Mouse (Mus musculus): ENCODE results near the gene Ppie. TPM values are rescaled to one million over a fixed set of nuclear protein-coding genes. Genes with fewer than 3 reads are reported as not detected.

The Ppie gene
- polyA plus RNA-seq, 1 experiment from 2014 or later, result 93.3 TPM

GRCm38 (mm10) chr4:123083323-123083902, 56.3 kb downstream of the Ppie start:
- no peaks in the 10 kb centered on the region for H3K36me3 ChIP-seq
- H3K4me3 ChIP-seq (replicated peaks), result no peak overlapping the region
- no peak for ATAC-seq
- H3K27ac ChIP-seq, result no peak overlapping the region
- H3K9ac ChIP-seq, result no peak overlapping the region
- no peaks in the 10 kb centered on the region for H3K4me1 ChIP-seq (replicated peaks)
- H3K27me3 ChIP-seq (replicated peaks), result no peaks in the 10 kb centered on the region
- 63% methylated on average over 13 of the region's 13 CpGs for WGBS
- H3K9me3 ChIP-seq, result no peaks in the 10 kb centered on the region
- no peak overlapping the region for H3K4me2 ChIP-seq (replicated peaks)

GRCm38 (mm10) chr4:123082283-123083163, 57.2 kb downstream of the Ppie start:
- H3K27me3 ChIP-seq (replicated peaks), result no peaks in the 10 kb centered on the region
- no peak overlapping the region for H3K4me3 ChIP-seq (replicated peaks)
- no peaks in the 10 kb centered on the region for H3K9me3 ChIP-seq
- H3K27ac ChIP-seq, result no peak overlapping the region
- 77% methylated on average over 20 of the region's 20 CpGs for WGBS
- no peak overlapping the region for H3K4me2 ChIP-seq (replicated peaks)
- ATAC-seq, result peak; percentile 72
- no peaks in the 10 kb centered on the region for H3K36me3 ChIP-seq
- no peaks in the 10 kb centered on the region for H3K4me1 ChIP-seq (replicated peaks)
- H3K9ac ChIP-seq, result no peak overlapping the region

- H3K4me1 ChIP-seq (replicated peaks), result no peaks in the 10 kb centered on the region
- WGBS, result 37% methylated on average over 13 of the region's 13 CpGs
- H3K27ac ChIP-seq, result no peak overlapping the region
- no peak overlapping the region for H3K9ac ChIP-seq
- no peaks in the 10 kb centered on the region for H3K36me3 ChIP-seq
- no peak overlapping the region for H3K4me3 ChIP-seq (replicated peaks)
- ATAC-seq, result peak; percentile 50
- no peak overlapping the region for H3K4me2 ChIP-seq (replicated peaks)
- no peaks in the 10 kb centered on the region for H3K27me3 ChIP-seq (replicated peaks)
- H3K9me3 ChIP-seq, result no peaks in the 10 kb centered on the region
These were observed 59.0 kb downstream of the Ppie start for GRCm38 (mm10) chr4:123080791-123081190.

GRCm38 (mm10) chr4:123078231-123078630, 61.5 kb downstream of the Ppie start:
- no peak for ATAC-seq
- Histone ChIP-seq H3K9me3 (no peaks in the 10 kb centered on the region), H3K27ac (no peak overlapping the region), H3K27me3 (replicated peaks) (no peaks in the 10 kb centered on the region), H3K9ac (no peak overlapping the region), H3K4me3 (replicated peaks) (no peak overlapping the region), H3K4me2 (replicated peaks) (no peak overlapping the region), H3K4me1 (replicated peaks) (no peaks in the 10 kb centered on the region), H3K36me3 (no peaks in the 10 kb centered on the region)
- WGBS, result 66% methylated on average over 4 of the region's 4 CpGs

Other genes with a start within 250 kb of the Ppie start
- gene Mfsd2a, start 178.8 kb downstream of the Ppie start, polyA plus RNA-seq (2015; fragmentation: Nextera tagmentation; extraction: Ambion mirVana), result 2.1 and 2.3 TPM in 2 replicates
- gene Mycl, start 144.3 kb downstream of the Ppie start, polyA plus RNA-seq (2015; fragmentation: Nextera tagmentation; extraction: Ambion mirVana), result 8.4 and 9.2 TPM in 2 replicates
- 15.6 and 16.7 TPM in 2 replicates for gene Trit1, start 123.4 kb downstream of the Ppie start, polyA plus RNA-seq (2015; fragmentation: Nextera tagmentation; extraction: Ambion mirVana)
- gene Bmp8b, start 34.8 kb downstream of the Ppie start, polyA plus RNA-seq (2015; fragmentation: Nextera tagmentation; extraction: Ambion mirVana), result 0.27 and 0.44 TPM in 2 replicates
- gene Oxct2b, start 23.7 kb downstream of the Ppie start, polyA plus RNA-seq (2015; fragmentation: Nextera tagmentation; extraction: Ambion mirVana), result 0.11 TPM in 1 of 2 replicates, not detected in the other
- 3.9 and 4.5 TPM in 2 replicates for gene Hpcal4, start 43.3 kb upstream of the Ppie start, polyA plus RNA-seq (2015; fragmentation: Nextera tagmentation; extraction: Ambion mirVana)
- not detected in 2 replicates for gene Nt5c1a, start 61.6 kb upstream of the Ppie start, polyA plus RNA-seq (2015; fragmentation: Nextera tagmentation; extraction: Ambion mirVana)
- gene Heyl, start 93.6 kb upstream of the Ppie start, polyA plus RNA-seq (2015; fragmentation: Nextera tagmentation; extraction: Ambion mirVana), result 13.7 and 13.9 TPM in 2 replicates
- 40.7 and 48.7 TPM in 2 replicates for gene Pabpc4, start 122.4 kb upstream of the Ppie start, polyA plus RNA-seq (2015; fragmentation: Nextera tagmentation; extraction: Ambion mirVana)
- gene Oxct2a, start 183.7 kb upstream of the Ppie start, polyA plus RNA-seq (2015; fragmentation: Nextera tagmentation; extraction: Ambion mirVana), result not detected in 2 replicates
- 0.53 and 0.81 TPM in 2 replicates for gene Bmp8a, start 203.3 kb upstream of the Ppie start, polyA plus RNA-seq (2015; fragmentation: Nextera tagmentation; extraction: Ambion mirVana)

All from intestine, embryonic 15.5 days (tissue).